Mouse (Mus musculus) brain, embryonic 14.5 days (tissue): Measurements from ENCODE around the gene Scmh1.

Source experiments
- CTCF ChIP-seq: fragments of 200-500 bp; IDR thresholded peaks from 2 replicates; pipeline ENCODE4 v1.5.1; 2012; ENCODE audit warnings: inconsistent platforms, mild to moderate bottlenecking, moderate library complexity, borderline replicate concordance; ENCODE audit not compliant: insufficient read depth, insufficient read length; ENCODE audit errors: extremely low read depth
- POLR2A ChIP-seq: fragments of 200-500 bp; IDR thresholded peaks from 2 replicates; pipeline ENCODE4 v1.6.1; 2012; ENCODE audit warnings: mild to moderate bottlenecking, inconsistent platforms, borderline replicate concordance; ENCODE audit not compliant: poor library complexity, insufficient read depth, insufficient read length, severe bottlenecking; ENCODE audit errors: extremely low read depth

DNA sequence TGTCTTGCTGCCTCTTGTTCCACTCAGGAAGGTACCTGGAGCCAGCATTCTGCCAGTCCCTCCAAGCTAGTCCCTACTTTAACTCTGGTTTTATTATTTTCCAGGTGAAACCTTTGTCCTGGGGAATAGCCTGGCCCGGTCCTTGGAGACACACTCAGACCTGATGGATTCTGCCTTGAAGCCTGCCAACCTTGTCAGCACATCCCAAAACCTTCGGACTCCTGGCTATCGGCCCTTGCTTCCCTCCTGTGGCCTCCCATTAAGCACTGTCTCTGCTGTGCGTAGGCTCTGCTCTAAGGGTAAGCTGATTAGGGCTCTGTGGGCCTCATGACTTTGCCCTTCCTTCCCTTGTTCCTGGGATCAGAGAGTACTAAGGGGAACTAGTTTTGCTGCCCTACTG is 117.3 kb downstream of the Scmh1 start:
- TF ChIP-seq POLR2A (no peak), CTCF (no peak)
